Mouse (Mus musculus) inflammation-experienced regulatory T-cells, adult 6 months (primary cell): ENCODE measurements around the gene Amotl1. TPM values are rescaled to one million over a fixed set of nuclear protein-coding genes. Genes with fewer than 3 reads are reported as not detected.

ENCODE experiments used
- ATAC-seq: one replicate; pipeline ENCODE4 v1.8.0; 2017
- polyA plus RNA-seq, 3 experiments: library from polyadenylated mRNA; unstranded; fragments of 100-300 nt; shearing (Covaris generic); gene quantifications; one replicate each; pipeline ENCODE4 v1.2.1; 2017

The Amotl1 gene
- polyA plus RNA-seq, 3 experiments from 2014 or later, result 0.04 to 0.72 TPM; not detected in 1

DNA sequence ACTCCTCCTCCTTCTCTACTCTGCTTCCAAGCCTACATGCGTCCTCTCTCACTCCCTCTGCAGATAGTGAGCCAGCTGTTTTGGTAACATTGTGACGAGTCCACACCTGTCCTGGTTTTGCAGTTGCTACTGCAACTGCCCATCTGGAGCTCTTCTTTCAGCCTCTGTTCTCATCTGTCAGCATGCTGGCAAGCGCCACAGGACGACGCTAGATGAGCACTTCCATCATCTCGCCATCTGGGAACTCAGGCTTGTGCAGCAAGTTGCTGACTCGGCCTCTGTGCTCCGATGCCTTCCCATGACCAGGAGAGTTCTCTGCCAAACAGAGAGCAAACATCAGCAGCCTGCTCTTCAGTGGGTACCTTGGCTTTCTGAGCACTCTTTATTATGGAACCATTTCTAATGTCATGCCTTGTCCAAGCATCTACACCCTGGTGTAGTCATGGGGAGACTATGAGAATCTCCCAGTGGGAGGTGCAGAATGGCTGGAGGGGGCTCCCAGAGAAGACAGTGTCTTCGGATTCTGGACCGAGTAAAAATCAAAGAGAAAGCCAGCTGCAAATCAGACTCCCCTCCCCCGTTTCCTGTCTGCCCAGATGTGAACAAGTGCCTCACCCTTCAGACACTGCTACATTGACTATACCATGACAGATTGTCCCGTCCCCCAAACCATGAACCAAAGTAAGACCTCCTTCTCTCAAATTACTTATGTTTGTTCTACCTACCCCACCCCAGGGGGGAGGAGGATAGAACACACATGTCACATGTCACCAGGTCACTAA is 97.1 kb downstream of the Amotl1 start:
- no peak for ATAC-seq

DNA sequence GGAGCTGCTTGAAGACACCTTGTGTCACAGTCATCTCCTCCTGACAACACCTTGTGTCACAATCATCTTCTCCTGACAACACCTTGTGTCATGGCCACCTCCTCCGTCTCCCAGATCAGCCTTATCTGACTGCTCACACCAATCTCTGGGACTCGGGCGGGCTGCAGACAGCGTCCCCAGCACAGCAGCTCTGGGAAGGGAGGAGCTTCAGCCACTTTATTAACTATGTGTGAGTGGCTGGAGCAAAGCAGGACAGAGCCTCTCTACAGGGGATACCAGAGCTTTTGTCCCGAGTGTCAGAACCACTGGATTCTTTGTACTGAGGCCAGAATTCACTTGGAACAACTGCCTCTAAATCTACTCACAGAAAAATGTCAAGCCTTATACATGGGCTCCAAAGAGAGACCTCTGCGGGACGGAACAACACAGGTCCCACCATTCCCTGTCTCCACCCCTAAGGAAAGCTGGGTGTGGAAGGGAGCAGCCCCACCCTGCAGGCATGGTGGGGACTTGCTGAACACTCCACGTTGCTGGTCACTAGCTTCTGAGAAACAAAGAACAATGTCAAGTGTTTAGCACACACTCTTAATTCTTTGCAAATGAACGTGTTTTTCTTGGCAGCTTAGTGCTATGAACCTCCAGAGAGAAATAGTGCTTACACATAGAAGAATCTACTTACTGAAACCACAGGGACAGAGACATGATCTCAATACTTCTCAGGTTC is 100.7 kb downstream of the Amotl1 start:
- no peak for ATAC-seq

DNA sequence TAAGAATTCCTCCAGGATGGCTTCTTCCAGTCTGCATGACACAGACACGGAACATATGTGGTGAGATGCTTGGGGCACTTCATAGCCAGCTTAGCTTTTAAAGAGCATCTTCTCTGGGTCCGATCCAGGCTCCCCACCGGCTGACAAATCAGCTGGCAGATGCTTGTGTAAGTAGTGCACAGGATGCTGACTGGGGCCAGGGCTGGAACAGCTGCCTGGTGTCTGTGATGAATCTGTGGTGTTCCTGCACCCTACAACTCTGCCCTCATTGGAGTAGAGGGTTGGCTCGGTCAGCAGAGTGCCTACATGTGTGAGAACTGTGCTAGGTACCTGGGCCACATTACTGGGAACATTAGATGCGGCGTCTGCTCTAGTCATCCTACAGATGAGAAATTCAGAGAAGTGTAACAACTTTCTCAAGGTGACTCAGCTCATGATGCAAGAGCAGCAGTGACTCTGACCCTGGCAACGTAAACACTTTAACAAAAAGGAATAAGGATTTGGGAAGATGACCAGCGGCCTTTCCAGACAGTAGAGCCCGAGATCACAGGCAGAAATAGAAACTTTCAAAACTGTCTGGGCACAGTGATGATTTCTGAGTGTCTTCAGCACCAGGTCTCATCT is 109.9 kb downstream of the Amotl1 start:
- no peak for ATAC-seq

DNA sequence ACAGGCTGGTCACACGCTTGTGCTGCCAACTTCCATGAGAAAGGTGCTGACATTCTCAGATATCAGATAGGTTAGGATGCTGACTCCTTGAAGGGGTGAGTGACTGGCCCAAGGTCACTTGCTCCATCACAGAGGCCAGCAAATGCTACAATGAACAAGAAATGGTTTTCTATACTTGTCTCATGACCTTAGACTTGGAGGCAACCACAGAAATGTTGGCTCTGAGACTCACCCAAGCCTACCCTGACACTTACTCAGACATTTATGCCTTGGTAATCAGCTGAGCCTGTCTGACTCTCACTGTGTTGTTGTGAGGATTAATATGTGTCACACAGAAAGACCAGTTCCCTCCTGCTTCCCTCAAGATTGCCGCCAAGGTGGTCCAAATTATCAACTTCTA is 111.2 kb downstream of the Amotl1 start:
- no peak for ATAC-seq

DNA sequence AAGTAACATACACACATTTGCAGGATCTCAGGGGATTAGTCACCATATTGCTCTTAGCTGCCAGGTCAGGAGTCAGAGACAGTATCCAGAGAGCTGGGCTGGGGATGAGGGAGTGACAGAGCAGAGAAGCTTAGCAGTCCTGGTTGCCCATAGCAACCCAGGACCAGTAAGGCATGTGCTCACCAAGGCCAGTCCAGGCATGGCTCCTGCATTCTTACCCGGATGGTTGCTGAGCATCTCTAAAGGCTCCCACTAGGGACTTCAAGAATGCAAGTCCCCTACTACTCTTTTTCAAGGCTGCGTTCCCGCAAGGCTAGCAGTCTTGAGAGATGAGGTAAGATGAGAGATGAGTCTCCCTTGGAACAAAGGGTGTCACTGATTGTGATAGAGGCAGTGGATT is 112.6 kb downstream of the Amotl1 start:
- ATAC-seq, result no peak

DNA sequence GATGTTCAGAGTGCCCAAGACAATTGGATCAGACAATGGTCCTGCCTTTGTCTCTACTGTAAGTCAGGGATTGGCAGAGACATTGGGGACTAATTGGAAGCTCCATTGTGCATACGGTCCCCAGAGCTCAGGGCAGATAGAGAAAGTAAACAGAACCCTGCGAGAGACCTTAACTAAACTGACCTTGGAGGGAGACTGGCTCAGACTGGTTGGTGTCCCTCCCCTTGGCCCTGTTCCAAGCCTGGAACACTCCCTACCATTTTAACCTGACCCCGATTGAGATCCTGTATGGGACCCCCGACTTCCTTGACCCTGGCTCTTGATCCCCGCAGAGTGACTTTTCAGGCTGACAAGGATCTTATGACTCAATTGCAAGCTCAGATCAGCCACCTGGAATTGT is 114.9 kb downstream of the Amotl1 start:
- no peak for ATAC-seq

DNA sequence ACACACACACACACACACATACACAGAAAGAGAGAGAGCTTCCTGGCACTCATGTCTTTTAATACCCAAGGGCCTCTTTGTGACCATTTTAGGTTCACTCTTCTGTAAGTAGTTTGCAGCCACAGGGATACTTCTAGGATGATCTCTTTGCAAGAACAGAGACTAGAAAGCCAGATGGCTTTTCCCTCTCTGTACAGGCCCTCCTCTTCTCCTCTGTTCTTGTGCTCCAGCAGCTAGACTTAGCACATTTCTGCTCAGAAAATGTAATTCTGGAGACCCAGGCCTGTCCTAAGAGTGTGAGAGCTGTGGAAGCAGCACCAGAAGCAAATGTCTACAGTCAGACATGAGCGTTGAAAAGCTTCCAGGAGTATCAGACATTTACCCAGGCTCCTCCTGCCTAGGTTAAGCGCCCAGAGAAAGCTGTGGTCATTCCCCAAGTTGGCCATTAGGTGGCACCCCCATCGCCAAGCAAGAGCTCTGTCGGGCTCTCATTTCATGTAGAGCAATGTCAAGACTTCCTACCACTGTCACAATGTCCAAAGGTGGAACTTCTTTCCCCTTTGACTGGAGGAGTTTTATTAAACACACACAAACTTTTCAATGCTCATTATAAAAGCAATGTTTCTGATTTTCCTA is 121.3 kb downstream of the Amotl1 start:
- ATAC-seq, result peak; percentile 85

DNA sequence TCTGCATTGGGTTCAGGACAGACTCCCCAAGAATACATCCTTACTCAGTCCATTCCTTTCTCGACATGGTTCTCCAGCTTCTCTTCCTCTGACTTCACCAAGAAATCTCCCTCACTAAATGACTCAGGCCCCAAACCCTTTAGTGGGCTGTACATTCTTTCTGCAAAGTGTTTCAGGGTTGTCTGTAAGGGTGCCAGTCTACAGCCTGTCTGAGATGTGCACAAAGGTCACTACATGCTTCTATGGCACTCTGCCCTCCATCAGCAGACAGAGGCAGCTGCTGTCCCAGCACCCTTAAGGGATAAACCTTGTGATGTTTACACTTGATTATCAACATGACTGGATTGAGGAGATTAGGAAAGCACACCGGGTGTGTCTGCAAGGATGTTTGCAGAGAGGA is 123.2 kb downstream of the Amotl1 start:
- ATAC-seq, result no peak

DNA sequence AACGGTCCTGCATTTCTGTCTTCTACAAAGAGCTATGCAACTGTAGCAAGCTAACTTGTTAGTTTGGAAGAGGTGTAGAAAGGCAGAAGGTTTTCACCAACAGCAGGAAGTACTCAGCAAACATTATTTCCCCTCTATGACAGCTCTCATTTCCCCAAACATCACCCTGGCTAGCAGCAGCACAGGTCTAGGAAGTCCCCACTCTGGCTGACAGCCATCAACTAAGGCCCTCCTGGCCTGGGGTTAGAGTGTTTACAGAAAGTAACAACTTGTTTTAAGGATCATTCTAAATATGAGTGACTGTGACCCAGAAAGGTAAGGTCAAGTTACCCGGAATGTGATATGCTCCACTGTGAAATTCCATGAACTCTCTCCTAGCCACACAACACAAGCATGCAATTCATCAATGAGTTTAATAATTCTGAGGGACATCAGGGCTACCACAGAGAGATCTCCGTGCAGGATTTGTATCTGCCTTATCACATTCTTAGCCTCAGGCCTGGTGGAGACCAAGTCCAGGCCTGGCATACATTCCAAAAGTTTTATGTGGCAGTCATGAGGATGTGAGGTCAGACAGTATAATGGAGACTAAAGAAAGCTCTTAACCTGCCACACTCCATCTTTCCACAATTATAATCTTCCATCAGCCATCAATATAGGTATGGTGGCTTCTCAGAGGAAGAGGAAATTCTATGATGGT is 123.7 kb downstream of the Amotl1 start:
- no peak for ATAC-seq

DNA sequence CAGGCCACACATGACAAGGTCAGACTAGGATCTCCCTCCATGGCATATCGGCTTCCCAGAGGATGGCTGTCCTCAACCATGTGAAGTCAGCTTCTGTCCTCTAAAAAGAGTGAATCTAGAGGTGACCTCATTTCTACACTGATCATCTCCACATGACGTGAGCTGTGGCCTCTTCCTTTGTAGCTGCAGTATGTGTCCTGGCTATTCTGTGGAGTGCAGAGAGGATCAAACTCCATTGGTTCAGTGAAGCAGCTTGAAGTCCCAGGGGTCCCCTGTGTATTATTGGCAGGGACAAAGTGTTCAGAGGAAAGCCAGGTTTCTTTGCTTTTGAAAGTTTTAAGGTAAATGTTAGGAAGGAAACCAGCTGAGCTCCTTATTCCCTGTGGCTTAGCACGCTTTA is 126.8 kb downstream of the Amotl1 start:
- no peak for ATAC-seq

DNA sequence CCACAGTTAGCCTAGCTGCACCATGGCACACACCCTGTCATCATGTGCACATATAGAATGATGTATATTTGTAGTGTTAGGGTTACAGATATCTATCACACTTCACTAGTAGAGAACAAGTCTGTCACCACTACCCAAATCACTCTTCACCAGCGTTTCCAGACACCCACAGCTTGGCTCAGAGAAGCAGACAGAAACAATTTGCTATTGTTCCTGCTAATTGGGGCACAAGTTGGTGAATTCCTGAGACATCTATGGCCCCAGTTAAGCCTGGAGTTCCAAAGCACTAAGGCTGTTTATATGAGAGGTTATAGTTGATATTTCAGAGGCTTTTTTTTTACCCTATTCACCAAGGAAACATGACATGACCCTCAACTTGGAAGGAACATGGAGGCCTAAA is 127.6 kb downstream of the Amotl1 start:
- ATAC-seq, result no peak

DNA sequence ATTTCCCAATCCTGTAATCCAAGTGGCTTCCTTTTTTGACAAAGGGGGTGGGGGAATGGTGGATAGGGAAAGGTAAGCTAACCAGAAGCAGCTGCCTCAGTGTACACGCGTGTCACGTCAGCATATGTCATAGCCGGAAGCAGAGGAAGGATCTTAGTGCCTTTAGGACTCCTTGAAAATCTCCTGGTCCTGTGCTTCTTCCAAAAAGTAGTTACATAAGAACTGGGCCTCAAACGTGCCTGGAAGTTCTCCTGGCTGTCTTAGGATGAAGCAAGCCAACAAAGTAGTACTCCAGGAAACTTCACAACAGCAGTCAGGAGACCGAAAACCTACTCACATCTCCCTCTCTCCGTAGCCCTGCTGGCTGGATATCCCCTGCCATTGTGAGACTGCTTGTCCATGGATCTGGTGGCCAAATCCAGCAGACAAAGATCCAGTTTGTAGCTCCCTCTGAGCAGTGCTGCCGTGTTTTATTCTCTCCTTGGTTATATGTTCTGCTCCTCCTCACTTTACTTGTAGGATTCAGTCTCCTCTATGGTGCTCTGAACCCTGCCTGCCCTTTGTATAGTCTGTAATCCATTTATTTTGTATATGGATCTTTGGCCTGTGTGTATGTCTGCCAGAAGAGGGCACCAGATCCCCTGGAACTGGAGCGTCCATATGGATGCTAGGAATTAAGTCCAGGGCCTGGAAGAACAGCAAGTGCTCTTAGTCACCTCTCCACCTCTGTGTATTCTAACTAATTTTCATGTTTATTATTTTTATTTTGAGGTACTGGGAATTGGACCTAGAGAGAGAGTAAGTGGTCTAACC is 132.0 kb downstream of the Amotl1 start:
- ATAC-seq, result no peak

DNA sequence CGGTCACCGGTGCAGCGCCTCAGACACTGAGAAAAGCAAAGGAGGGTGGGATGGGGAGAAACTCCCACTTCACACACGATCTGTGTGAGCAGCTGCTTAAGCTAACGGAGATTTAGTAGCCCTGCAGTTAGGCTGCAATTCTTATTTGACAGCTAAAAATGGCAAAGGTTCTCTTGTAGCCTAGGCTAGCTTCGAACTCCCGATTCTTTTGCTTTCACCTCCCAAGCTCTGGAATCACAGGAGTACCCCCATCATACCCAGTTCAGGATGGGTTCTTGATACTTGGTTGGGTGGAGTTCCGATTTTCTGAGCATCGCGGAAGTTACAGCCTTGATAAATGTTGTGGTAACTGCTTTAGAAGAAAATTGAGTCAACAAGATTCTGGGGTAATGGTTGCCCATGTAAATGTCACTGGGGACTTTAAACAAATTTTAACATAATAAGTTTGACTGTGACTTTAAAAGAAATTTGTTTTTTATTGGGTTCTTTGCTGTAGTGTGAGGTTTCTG is 143.9 kb downstream of the Amotl1 start:
- no peak for ATAC-seq

DNA sequence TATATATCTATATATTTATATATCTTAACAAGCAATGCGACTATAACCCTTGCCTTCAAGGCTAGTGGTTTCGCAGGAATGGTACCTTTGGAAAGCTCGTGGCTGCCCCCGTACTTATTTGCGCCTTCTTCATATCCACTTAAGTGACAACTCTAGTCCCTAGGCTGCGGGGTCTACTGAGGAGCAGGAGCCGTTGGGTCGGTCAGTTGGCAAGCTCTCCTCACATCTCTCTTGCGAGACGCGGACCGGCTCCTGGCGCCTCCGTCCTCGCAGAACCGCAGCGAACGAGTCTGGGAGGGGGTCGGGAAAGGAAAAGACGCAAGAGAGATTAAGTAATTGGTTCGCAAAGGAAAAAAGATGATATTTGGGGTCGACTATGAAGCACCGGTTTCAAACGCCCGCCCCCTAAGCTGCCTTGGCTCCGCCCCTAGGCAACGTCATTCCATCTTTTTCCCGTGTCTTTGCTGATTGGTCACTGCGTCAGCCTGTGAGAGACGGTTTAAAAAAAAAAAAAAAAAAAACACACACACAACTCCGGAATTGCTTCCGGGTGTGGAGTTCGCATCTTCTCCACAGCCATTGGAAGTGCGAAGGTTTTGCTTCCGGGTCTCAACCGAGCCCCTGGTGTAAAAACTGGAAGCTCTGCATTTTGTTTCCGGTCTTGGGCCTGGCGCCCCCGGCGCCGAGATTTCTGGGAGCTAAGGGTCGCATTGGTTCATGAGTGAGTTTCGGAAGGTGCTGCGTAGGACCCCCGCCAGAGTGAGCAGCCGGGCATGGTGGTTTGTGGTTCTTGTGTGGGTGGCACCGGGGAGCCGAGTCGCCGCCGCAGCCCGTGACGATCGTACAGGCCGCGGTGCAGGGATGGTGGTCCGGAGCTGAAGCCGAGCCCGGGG is 144.6 kb downstream of the Amotl1 start, which contains the start of the genes Kdm4d and Cwc15:
Gene Kdm4d, minus strand, starts transcription at position 460 of the 893 bp plus-strand sequence.
Gene Cwc15, plus strand, starts transcription at position 595 of the 893 bp plus-strand sequence.
- peak; percentile 80 for ATAC-seq

DNA sequence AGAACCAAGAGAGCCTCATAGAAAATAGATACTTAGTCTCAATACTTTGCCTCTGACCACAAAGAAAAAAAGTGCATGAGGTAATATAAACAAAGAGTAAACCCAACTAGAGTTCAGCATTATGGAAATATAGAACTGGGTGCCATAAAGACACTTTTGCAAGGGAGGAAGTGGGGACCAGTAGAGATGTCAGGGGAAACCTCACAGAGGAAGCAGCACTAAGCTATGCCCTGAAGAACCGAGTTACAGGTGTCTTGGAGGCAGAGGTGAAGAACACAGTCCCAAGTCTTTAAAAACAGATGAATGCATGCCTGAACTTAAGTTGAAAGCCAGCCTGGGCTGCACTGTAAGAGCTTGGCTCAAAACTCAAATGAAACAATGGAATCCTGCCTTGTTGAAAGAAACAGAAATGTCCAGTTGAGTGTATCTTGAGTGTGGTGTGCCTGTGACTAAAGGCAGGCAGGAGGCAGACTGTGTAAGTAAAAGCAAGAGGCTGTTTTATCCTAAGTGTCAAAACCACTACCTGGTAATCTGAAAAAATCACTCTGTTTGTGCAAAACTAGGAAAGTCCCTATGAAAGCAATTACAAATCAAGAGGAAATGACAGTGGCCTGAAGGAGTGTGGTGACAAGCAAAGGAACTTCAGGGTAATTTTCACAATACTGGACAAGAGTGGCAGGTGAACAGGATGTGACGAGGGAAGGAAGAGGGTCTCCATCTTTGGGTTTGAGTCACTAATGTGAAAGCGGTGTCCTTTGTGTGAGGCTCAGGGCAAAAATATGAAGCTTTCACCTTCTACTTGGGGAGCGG is 145.8 kb downstream of the Amotl1 start:
- ATAC-seq, result peak; percentile 60
